Mouse (Mus musculus) effector memory CD4-positive, alpha-beta T cell, adult 7 months (primary cell): ENCODE data around the gene Psmd9. TPM values are rescaled to one million over a fixed set of nuclear protein-coding genes. Genes with fewer than 3 reads are reported as not detected.

Experiments used
- polyA plus RNA-seq: library from polyadenylated mRNA; unstranded; fragments of 100-300 nt; shearing (Covaris generic); gene quantifications from one replicate; pipeline ENCODE4 v1.2.1, GENCODE M21; 2017

The Psmd9 gene
- polyA plus RNA-seq = 37.3 TPM

GRCm38 (mm10) chr5:123169284-123169683 lies at the start of gene Psmd9:
TSS of gene Psmd9 (plus strand) at chr5:123169413.

DNA sequence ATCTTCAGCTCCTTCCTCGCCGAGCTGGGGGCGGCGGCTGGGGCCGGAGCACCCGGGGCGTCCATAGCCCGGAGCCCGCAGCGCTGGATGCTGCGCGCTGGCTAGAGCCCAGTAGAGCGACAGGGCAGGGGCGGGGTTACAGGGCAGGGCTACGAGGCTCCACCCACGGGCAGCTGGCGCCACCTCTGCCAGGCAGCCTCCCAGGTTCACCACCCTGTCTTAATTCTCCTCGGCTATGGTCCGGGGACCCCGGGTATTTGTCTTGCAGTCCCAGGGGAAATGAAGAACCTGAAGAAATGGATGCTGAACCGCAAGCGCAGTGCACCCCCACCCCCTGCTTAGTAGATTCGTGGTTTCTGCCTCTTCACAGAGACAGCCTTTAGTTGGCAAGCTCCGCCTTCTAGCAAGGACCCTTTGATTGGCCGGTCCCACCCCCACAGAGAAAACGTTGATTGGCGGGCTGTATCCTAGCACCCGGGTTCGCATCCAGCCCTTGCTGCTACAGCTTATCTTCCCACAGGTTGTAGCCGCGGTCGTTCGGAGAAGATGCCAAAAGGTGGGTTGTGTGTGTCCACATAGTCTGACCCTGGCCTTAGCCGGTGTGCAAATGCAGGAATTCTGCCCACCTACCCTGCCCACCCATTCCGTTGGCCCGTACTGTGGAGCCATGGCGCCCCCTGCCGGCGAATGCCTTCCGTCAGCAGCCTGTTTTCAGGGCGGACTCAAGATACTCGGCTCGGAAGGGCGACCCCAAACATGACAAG lies 36.7 kb upstream of the Psmd9 start, which contains the start of gene Rhof:
Rhof (minus strand) TSS at position 385 of the 764 bp plus-strand sequence.

GRCm38 (mm10) chr5:123142161-123143157 lies 26.8 kb upstream of the Psmd9 start, which contains the start of gene Setd1b:
TSS of gene Setd1b (plus strand) at chr5:123142193.

GRCm38 (mm10) chr5:123182651-123183050 lies 13.4 kb downstream of the Psmd9 start, which contains the start of gene Hpd:
TSS of gene Hpd (minus strand) at chr5:123182727.

DNA sequence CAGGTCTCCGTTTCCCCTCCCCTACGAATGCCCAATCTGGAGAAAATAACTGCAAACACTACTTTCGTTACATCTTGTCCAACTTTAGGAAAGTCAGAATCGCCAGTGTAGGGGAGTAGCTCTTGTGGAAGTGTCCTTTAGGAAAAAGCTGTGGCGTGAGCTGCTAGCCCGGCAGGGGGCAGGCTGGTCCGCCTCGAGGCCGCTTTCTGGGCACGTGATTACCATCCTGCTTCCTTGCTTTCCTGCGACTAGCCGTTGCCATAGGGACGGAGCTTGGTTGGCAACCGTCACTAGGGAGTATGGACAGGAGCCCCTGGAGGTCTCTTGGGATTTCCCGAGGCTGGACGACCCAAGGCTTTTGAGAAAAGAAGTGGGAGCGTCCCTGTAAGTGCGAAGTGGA lies 82.6 kb downstream of the Psmd9 start, which contains the start of gene Wdr66:
Wdr66 (plus strand) TSS at position 269 of the 400 bp plus-strand sequence.

Other genes starting within 250 kb of the Psmd9 start
- gene Kdm2b, start 179.6 kb upstream of the Psmd9 start, polyA plus RNA-seq = 118 TPM
- gene Orai1, start 154.3 kb upstream of the Psmd9 start, polyA plus RNA-seq = 543 TPM
- gene Morn3, start 122.4 kb upstream of the Psmd9 start, polyA plus RNA-seq = 2.4 TPM
- gene Tmem120b, start 101.0 kb upstream of the Psmd9 start, polyA plus RNA-seq = 0.68 TPM
- 111 TPM for gene Rhof, start 36.7 kb upstream of the Psmd9 start, polyA plus RNA-seq
- 7.0 TPM for gene Setd1b, start 27.2 kb upstream of the Psmd9 start, polyA plus RNA-seq
- not detected for gene Hpd, start 13.3 kb downstream of the Psmd9 start, polyA plus RNA-seq
- 0.44 TPM for gene Wdr66, start 82.7 kb downstream of the Psmd9 start, polyA plus RNA-seq
- 4.1 TPM for gene Bcl7a, start 174.4 kb downstream of the Psmd9 start, polyA plus RNA-seq
- 59.2 TPM for gene Mlxip, start 225.4 kb downstream of the Psmd9 start, polyA plus RNA-seq